Mouse (Mus musculus) embryonic facial prominence, embryonic 10.5 days (tissue): ENCODE measurements at regions not wholly inside any gene's neighbourhood (a gene's known extent, or its start where the extent isn't known, plus 50 kb on each side); places are given as distances from the start of the nearest gene placed in this dataset.

Source experiments
- DNase-seq: peaks from one replicate; pipeline ENCODE4 v3.0.0-alpha.2; 2017; ENCODE audit warnings: low spot score
- H3K27ac ChIP-seq: fragments of 300-500 bp; sonication (generic); replicated peaks from 2 replicates; pipeline ENCODE4 v1.5.1; 2016; ENCODE audit warnings: mild to moderate bottlenecking
- H3K27me3 ChIP-seq: fragments of 300-500 bp; sonication (generic); replicated peaks from 2 replicates; pipeline ENCODE4 v1.6.1; 2016; ENCODE audit warnings: low read depth, mild to moderate bottlenecking; ENCODE audit not compliant: poor library complexity, severe bottlenecking
- H3K36me3 ChIP-seq: fragments of 300-500 bp; sonication (generic); replicated peaks from 2 replicates; pipeline ENCODE4 v1.6.1; 2016; ENCODE audit warnings: mild to moderate bottlenecking, moderate library complexity
- H3K4me1 ChIP-seq: fragments of 300-500 bp; sonication (generic); 2 replicates; pipeline ENCODE4 v1.6.1; 2016
- H3K4me3 ChIP-seq: fragments of 300-500 bp; sonication (generic); 2 replicates; pipeline ENCODE4 v1.5.1; 2016; ENCODE audit warnings: mild to moderate bottlenecking, moderate library complexity
- H3K9me3 ChIP-seq: fragments of 300-500 bp; sonication (generic); 2 replicates; pipeline ENCODE4 v1.6.1; 2016; ENCODE audit warnings: mild to moderate bottlenecking
- WGBS: fragments of 180-500 bp; shearing (Covaris S2); methylation state at CpG from one replicate; pipeline ENCODE4 v1.1.7; 2016; 5-methylcytosine and 5-hydroxymethylcytosine counted together

DNA sequence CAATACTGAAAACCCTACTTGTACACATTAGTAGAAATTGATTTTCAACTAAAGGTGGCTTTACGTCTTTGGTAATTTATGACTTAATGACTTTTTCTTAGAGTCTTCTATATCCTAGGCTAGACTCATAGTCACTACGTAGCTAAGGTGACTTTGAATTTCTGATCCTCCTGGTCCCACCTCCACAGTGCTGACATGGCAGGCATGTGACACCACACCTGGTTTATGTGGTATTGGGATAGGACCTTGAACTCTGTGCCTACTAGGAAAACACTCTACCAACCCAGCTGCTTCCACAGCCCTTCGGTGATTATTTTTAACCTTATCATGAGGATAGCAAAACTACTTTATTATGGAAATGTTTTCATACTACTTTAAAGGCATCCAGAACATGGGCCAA is 51.5 kb upstream of the D7Ertd443e start:
- Histone ChIP-seq H3K9me3 (no peaks in the 10 kb centered on the region), H3K4me1 (no peaks in the 10 kb centered on the region), H3K27me3 (no peaks in the 10 kb centered on the region), H3K4me3 (no peak overlapping the region), H3K27ac (no peak overlapping the region), H3K36me3 (no peaks in the 10 kb centered on the region)
- 90% methylated on average over 3 of the region's 3 CpGs for WGBS
- DNase-seq = no peak

DNA sequence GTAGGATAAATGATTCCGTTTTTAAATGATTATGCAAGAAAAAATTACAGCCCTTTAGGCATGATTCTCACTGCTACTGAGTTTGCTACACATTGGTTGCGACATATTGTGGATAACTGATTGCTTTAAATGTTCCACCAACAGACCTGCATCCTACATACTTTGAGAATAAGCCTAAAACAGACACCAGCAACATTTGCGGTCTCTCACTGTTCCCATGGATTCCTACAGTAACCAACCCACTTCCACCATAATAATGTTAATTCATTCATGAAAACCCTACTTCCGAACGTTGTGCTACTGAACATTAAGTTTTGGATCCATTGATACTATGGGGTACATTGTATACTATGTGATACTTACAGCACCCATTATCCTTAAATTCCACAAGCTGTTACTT is 53.8 kb upstream of the D7Ertd443e start:
- Histone ChIP-seq H3K27me3 (no peaks in the 10 kb centered on the region), H3K4me1 (peaks cover 6% of the 10 kb centered on the region; the same call in 1 of the 2 replicates), H3K27ac (no peak overlapping the region), H3K4me3 (no peak overlapping the region), H3K9me3 (no peaks in the 10 kb centered on the region), H3K36me3 (no peaks in the 10 kb centered on the region)
- no peak for DNase-seq
- WGBS = 92% methylated on average over 5 of the region's 5 CpGs

DNA sequence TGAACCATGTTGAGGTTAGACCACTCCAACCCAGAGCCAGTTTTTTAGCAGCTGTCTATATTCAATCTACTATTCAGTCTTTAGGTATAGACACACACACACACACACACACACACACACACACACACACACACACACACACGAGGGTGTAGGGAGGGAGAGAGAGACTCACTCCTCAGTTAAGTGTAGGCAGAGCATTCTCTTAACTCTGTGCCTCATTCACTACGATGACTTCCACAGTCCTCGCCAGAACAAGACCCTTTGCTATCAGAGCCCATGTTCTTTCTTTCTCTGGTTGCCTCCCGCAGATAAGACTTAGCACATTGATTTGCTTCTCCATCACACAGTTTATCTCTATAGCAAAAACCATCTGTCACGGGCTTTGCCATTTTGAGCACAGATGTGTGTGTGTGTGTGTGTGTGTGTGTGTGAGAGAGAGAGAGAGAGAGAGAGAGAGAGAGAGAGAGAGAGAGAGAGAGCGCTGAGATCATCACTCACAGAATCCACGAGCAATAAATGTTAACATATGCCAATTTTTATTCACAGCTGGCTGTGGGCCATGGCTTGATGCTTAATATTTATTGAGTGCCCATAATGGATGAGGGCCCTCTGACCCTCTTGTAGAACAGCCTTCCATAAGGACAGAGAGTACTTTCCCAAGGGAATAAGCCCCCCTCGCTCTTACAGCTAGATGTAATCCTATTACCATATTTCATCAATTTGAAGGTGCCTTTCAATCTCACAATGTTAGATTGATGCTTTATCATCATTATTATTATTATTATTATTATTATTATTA is 59.7 kb upstream of the D7Ertd443e start:
- DNase-seq = no peak
- Histone ChIP-seq H3K4me1 (peaks cover 9% of the 10 kb centered on the region; the same call in 1 of the 2 replicates), H3K27me3 (no peaks in the 10 kb centered on the region), H3K36me3 (no peaks in the 10 kb centered on the region), H3K4me3 (no peak overlapping the region), H3K9me3 (no peaks in the 10 kb centered on the region), H3K27ac (no peak overlapping the region)
- WGBS = 81% methylated on average over 8 of the region's 8 CpGs

DNA sequence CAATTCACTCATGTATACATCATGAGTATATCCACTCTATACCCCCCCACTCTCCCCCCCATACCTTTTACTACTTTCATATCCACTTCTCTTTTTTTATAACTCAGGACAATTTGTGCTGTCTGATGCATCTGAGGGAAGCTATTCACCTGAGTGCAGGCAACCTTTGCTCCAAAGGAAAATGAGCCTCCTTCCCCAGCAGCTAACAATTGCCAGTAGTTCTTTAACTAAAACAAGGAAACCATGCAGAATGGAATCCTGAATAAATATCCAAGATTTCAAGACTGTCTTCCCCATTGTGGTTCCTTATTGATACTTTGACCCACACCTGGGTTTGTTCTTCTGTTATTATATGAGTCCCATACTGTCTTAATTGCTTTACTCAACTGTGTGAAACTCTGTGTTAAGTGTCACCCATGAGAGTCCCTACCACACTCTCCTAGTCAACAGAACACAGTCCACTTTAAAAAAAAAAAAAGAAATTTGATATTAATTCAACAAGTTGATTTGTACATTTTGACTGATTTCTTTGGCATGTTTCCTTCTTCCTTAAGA is 62.3 kb upstream of the D7Ertd443e start:
- Histone ChIP-seq H3K9me3 (no peaks in the 10 kb centered on the region), H3K27ac (no peak overlapping the region), H3K4me1 (peaks cover 9% of the 10 kb centered on the region; the same call in 1 of the 2 replicates), H3K27me3 (no peaks in the 10 kb centered on the region), H3K36me3 (no peaks in the 10 kb centered on the region), H3K4me3 (no peak overlapping the region)
- no peak for DNase-seq

DNA sequence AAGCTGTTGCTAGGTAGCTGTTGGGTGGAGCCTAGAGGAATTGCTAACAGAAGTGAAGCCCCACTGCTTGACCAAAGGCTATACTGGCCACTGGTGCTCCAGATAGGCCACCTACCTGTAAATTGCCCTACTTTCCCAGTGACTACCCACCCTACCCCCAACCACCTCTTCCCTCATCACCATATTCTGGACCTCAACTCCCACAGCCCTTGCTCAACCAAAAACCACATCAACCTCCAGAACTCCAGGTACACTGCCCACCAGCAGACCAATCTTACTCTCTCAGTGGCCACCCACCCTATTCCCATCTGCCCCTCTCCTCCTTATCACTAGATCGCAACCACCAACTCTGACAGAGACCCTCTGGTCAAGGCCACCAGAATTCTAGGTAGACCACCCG is 63.4 kb upstream of the D7Ertd443e start:
- Histone ChIP-seq H3K4me1 (peaks cover 7% of the 10 kb centered on the region; the same call in 1 of the 2 replicates), H3K27me3 (no peaks in the 10 kb centered on the region), H3K4me3 (no peak overlapping the region), H3K36me3 (no peaks in the 10 kb centered on the region), H3K9me3 (no peaks in the 10 kb centered on the region; the same call in 1 of the 2 replicates), H3K27ac (no peak overlapping the region)
- WGBS = 84% methylated on average over 2 of the region's 2 CpGs
- DNase-seq = no peak

DNA sequence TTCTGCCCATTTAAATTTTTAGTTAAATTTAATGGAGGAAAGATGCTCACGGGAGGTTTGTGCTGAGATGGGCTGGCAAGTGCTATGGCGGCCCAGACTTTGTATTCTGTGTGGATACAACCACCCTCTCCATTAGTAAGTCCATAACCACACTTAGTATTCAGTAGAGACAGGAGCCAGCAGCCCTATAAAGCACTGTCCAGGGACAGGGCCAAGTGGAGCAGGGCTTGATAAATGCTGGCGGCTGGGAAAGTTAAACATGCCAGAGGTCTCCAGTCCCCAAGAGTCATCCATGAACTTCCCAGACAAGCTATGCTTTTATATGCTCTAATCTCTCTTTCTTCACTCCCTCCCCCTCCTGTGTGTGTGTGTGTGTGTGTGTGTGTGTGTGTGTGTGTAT is 77.2 kb upstream of the D7Ertd443e start:
- DNase-seq = no peak
- WGBS = 91% methylated on average over 3 of the region's 3 CpGs
- H3K9me3 ChIP-seq = no peaks in the 10 kb centered on the region
- no peaks in the 10 kb centered on the region for H3K27me3 ChIP-seq
- H3K4me3 ChIP-seq = no peak overlapping the region
- H3K36me3 ChIP-seq = no peaks in the 10 kb centered on the region
- H3K4me1 ChIP-seq = no peaks in the 10 kb centered on the region
- H3K27ac ChIP-seq = no peak overlapping the region

DNA sequence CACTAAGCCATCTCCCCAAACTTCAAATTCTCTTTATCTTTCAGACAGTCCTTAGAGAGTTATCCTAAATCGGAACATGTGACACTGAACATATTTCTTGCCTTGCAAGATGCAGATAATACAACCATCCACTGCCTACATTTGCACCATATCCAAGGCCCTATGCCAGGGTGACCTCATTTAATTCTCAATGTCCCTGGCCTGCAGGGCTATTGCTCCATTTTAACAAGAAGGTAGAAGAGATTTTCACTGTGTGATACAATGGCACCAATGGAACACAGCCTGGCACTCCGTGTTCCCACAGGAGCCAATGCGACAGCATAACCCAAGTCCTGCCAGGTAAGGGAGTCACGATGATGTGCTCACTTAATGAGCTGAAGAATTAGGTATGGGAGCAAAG is 77.9 kb upstream of the D7Ertd443e start:
- 90% methylated on average over 4 of the region's 4 CpGs for WGBS
- no peak overlapping the region for H3K4me3 ChIP-seq
- DNase-seq = no peak

DNA sequence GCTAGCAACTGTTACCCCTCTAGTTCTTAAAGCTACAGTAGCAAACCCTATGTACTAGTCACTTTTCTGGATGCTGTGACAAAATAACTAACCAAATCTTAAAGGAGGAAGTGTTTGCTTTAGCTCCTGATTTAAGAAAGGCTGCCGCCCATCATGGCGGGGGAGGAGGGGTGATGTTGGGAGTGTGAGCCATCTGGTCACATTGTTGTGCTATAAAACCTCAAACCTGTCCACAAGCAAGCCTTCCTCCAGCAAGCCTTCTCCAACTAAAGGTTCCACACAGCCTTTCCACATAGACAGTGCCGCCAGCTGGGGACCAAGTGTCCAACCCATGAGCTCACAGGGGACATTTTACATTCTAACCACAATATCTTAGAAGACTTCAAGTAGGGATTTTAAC is 81.8 kb upstream of the D7Ertd443e start:
- H3K4me1 ChIP-seq = no peaks in the 10 kb centered on the region
- WGBS = 91% methylated on average over 3 of the region's 3 CpGs
- no peak overlapping the region for H3K27ac ChIP-seq
- no peaks in the 10 kb centered on the region for H3K27me3 ChIP-seq
- H3K36me3 ChIP-seq = no peaks in the 10 kb centered on the region
- no peaks in the 10 kb centered on the region for H3K9me3 ChIP-seq
- no peak for DNase-seq
- no peak overlapping the region for H3K4me3 ChIP-seq

More for the DNA sequence above, 77.9 kb upstream of the D7Ertd443e start:
- Histone ChIP-seq H3K4me1 (no peaks in the 10 kb centered on the region), H3K27me3 (no peaks in the 10 kb centered on the region), H3K27ac (no peak overlapping the region), H3K36me3 (no peaks in the 10 kb centered on the region), H3K9me3 (no peaks in the 10 kb centered on the region)

DNA sequence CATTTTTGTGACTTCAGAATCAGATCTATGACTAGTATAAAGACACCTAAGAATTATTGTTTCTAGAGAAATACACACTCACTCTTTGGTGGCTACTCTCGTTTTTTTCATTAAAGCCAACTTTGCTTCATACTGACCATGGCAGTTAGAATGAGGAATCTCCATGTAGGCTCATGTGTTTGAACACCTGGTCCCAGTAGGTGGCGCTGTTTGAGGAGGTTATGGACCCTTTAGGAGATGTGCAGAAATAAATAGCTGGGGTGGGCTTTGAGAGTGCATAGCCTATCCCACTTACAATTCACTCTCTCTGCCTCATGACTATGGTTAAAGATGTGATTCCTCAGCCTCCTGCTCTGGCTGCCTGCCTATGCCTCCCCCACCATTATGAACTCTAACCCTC is 85.8 kb upstream of the D7Ertd443e start:
- Histone ChIP-seq H3K4me1 (no peaks in the 10 kb centered on the region), H3K27ac (no peak overlapping the region)
- 30% methylated on average over 2 of the region's 2 CpGs for WGBS

DNA sequence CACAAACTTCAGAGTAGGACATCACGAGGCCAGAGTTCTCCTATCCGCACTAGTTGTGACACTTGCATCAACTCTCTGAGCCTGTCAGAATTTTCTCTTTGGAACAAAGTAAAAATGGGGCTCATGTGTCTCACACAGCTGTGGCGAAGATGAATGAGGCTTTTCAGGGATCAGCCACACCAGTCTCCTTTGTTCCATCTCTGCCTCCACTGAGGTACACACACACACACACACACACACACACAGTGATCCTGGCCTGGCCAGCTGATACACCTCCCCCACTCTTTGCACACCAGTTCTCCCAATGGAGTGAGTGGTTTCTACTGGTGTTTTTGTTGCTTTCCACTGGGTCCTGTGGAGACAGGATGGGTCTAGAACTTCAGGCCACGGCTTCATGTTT is 105.9 kb upstream of the D7Ertd443e start:
- no peak overlapping the region for H3K4me3 ChIP-seq
- H3K27ac ChIP-seq = no peak overlapping the region
- WGBS = 68% methylated on average over 4 of the region's 4 CpGs
- H3K4me1 ChIP-seq = peaks cover 5% of the 10 kb centered on the region; the same call in 1 of the 2 replicates
- DNase-seq = no peak
- H3K9me3 ChIP-seq = no peaks in the 10 kb centered on the region
- no peaks in the 10 kb centered on the region for H3K36me3 ChIP-seq
- H3K27me3 ChIP-seq = no peaks in the 10 kb centered on the region

More for the DNA sequence above, 85.8 kb upstream of the D7Ertd443e start:
- H3K36me3 ChIP-seq = no peaks in the 10 kb centered on the region
- H3K9me3 ChIP-seq = no peaks in the 10 kb centered on the region
- no peak overlapping the region for H3K4me3 ChIP-seq
- peak; percentile 58 for DNase-seq
- no peaks in the 10 kb centered on the region for H3K27me3 ChIP-seq

DNA sequence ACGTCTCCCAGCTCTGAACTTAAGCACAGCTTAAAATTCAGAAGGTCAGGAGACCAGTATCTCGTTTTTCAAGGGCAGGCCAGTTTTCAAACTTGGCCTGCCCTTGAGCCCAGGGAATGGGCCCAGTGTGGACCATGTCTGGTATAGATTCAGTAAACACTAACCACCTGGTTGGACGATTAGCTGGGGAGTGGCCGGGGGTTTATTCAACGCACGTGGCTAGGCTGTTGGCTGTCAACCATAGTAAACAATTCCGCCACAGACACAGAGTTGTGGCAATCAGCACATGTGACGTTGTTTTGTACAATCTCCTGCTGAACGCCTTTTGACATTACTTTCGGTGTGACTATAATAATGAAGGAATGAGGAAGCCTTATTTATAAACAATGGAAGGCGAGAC is 111.8 kb upstream of the D7Ertd443e start:
- H3K4me3 ChIP-seq = no peak overlapping the region
- no peaks in the 10 kb centered on the region for H3K9me3 ChIP-seq
- no peak for DNase-seq
- no peak overlapping the region for H3K27ac ChIP-seq
- 76% methylated on average over 11 of the region's 11 CpGs for WGBS
- H3K36me3 ChIP-seq = no peaks in the 10 kb centered on the region
- H3K4me1 ChIP-seq = peaks cover 32% of the 10 kb centered on the region
- H3K27me3 ChIP-seq = no peaks in the 10 kb centered on the region

DNA sequence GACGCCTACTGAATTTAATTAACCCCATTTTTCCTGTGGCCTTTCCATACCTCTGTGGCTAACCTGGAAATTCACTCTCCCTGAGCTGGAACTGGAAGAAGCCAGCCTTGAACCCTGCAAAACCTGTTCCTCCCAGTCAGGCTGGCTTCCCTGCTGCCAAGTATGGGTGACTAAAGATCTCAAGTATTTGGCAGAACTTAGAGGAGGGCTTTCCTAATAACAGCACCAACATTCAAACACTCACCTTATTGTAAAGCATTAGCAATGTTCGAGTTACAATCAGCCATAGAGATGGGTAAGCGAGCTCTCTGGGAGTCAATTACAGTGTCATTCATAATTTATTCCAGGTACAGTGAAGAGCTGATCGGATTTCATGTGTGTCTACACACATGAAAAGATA is 112.4 kb upstream of the D7Ertd443e start:
- H3K27ac ChIP-seq = no peak overlapping the region
- peaks cover 32% of the 10 kb centered on the region for H3K4me1 ChIP-seq
- no peak overlapping the region for H3K4me3 ChIP-seq
- H3K9me3 ChIP-seq = no peaks in the 10 kb centered on the region
- DNase-seq = no peak
- H3K27me3 ChIP-seq = no peaks in the 10 kb centered on the region
- whole genome bisulfite sequencing = 71% methylated on average over 4 of the region's 4 CpGs
- H3K36me3 ChIP-seq = no peaks in the 10 kb centered on the region

DNA sequence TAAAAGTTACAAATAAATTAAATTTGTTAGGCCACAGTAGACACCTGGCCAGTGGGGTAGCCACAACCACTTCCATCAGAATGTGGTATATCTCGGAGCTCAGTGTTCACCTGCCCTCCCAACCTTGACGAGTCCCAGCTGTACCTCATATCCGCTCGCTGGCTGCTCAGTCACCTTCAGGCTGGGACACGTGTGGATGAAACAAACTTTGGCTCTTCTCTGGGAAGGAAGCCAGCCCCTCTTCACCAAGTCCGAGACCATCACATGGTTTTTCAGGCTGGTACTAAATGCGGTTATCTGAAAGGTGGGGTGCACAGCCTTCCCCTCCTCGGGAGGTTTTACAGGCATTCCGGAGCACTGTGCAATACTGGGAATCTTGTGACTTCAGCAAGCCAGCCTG is 113.3 kb upstream of the D7Ertd443e start:
- Histone ChIP-seq H3K27ac (peak overlapping the region; percentile 66), H3K27me3 (no peaks in the 10 kb centered on the region), H3K36me3 (no peaks in the 10 kb centered on the region), H3K9me3 (no peaks in the 10 kb centered on the region), H3K4me3 (no peak overlapping the region), H3K4me1 (peaks cover 32% of the 10 kb centered on the region)
- DNase-seq = no peak
- WGBS = 65% methylated on average over 9 of the region's 9 CpGs
